Mouse (Mus musculus) bone marrow, adult 2 months (tissue): ENCODE data around the gene Plau.

ENCODE experiments used
- CTCF ChIP-seq: fragments of 200-500 bp; IDR thresholded peaks from 2 replicates; pipeline ENCODE4 v1.5.1; 2011; ENCODE audit warnings: low read length, control low read depth; ENCODE audit not compliant: control insufficient read depth, insufficient read depth
- POLR2A ChIP-seq: fragments of 200-500 bp; IDR thresholded peaks from 2 replicates; pipeline ENCODE4 v1.6.1; 2011; ENCODE audit warnings: low read depth, mild to moderate bottlenecking, control low read depth, low read length, borderline replicate concordance; ENCODE audit not compliant: control insufficient read depth

- TF ChIP-seq CTCF = no peak
- no peak for TF ChIP-seq POLR2A
Observed at GRCm38 (mm10) chr14:20841526-20841925, 5.1 kb downstream of the Plau start.
